Mouse (Mus musculus) WW6 (cell line): ENCODE measurements around the gene Plagl2.

Experiments
- DNase-seq: peaks from one replicate; pipeline ENCODE4 v3.0.0-alpha.2; 2013; ENCODE audit warnings: low read depth, low spot score

Gene Plagl2

DNA sequence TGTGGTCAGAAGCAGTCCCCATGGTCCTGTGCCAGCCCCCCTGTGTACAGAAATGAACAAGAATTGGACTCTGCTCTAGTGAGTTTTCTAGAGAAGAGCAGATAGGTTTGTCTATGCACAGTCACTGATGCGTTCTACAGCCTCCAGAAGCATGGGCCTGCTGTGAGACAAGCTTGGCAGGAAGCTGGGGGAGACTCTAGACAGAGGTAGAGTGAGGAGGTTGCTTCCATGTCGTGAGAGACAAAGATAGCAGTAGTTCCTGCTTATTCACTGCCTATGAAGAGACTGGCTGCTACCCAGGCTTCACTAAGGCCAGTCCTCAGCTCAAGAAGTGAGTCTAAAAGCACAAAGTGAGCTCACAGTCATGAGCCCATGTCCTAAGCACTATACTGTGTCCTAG lies 50.0 kb downstream of the Plagl2 start:
- no peak for DNase-seq

DNA sequence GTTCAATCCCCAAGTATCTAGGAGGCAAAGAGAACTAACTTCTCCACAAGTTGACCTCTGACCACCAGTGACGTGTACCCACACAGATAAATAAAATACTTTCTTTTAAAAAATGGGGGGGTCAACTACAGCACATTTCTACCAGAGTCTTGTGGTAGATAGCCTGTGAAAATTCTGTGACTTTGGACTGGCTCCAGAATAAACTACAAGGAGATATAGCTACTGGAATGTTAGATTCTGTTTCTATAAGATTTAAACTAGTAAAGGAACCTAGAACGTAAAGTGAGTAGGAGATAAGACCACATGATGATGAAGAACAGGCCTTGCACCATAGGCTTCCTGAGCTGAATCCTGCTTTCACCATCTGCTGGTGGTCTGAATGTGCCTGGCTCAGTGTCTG lies 53.4 kb downstream of the Plagl2 start:
- no peak for DNase-seq

DNA sequence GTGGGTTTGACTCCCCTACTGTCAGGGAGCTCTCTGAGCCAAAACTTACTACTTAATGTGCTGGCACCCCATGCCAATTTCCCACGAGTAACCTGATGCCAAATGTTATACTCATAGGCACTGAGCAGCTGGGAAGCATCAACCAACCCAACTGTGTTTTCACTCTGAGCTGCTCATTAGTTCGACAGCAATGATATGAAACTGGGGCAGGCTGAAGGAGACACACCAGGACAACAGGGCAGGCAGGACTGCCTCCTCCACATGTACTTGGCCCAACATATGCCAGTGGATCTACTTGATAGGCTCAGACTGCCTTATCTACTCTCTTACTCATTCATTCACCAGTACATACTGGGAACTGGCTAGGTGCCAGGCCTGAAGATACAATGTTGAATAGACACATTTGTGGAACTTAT lies 55.0 kb downstream of the Plagl2 start:
- no peak for DNase-seq

DNA sequence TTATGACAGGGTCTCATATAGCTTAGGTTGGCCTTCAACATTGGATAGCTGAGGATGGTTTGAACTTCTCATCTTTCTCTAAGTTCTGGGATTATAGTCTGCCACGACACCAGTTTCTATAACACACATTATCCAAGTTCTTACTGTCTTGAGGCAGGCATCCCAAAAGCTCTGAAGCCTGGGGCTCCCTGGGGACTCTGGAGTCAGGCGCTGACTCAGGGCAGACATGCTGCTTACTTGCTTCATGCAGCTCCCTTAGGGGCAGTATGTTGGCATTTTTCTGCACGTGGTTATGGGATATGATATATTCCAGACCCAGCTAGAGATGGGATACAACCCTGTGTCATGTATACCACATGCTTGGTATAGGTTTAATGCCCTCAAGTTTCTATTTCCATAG lies 61.3 kb downstream of the Plagl2 start:
- DNase-seq: no peak

DNA sequence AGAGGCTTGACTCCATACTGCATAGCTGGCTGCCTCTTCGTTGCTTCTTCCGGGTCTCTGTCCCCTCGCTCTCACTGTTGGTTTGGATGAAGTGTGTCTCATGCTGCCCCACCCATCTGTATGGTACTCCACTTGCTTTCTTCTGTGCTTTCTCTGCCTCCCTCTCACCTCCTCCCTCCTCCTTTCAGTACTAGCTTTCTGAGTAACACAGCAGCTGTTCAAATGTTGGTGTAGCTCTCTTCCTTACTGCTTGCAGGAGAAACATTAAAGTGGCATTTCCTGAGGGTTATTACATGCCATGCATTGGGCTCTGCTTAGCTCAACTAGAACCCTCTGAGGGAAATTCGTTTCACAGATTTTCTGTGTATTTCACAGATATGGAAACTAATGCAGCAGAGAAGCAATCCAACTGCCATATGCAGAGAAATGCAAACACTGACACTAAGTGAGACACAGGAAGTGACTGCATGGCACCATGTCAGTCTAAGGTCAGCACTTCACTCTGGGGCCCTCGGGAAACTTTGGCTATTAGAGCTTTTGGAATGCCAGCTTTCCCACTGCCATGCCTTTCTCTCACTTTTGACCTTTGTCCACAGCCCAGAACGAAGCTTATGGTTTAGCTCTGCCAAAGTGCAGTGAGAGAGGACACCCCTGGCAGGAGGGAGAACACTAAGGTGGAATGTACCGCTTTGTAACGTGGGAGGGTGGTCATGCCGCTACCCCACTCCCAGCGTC lies 61.9 kb downstream of the Plagl2 start:
- no peak for DNase-seq
